Mouse (Mus musculus) spleen, postnatal 4 days (tissue): ENCODE data around the gene Gnaq.
A peak's percentile ranks its signal among the peaks of the same experiment; 100 is the strongest.
"Not testable (repeated sequence)": the region's sequence is repeated elsewhere in the genome, so short reads cannot be mapped to it uniquely, and the experiment has no call there.

Experiments used
- DNase-seq, 2 experiments: peaks; one replicate each; pipeline ENCODE4 v3.0.0; 2022; ENCODE audit warnings: low spot score in 2 of 2

Gene Gnaq

GRCm38 (mm10) chr19:16259786-16260434 lies 127.3 kb downstream of the Gnaq start:
- DNase-seq, result no peak

- no peak for DNase-seq
These were observed 127.8 kb downstream of the Gnaq start for GRCm38 (mm10) chr19:16260435-16260832.

GRCm38 (mm10) chr19:16260973-16261372 lies 128.3 kb downstream of the Gnaq start:
- no peak for DNase-seq

GRCm38 (mm10) chr19:16261631-16262030 lies 129.0 kb downstream of the Gnaq start:
- DNase-seq, result no peak

- DNase-seq, result no peak
These were observed 129.7 kb downstream of the Gnaq start for GRCm38 (mm10) chr19:16262340-16262739.

- DNase-seq, result not testable (repeated sequence)
These were observed 134.7 kb downstream of the Gnaq start for GRCm38 (mm10) chr19:16267362-16267761.

GRCm38 (mm10) chr19:16270236-16270635 lies 137.6 kb downstream of the Gnaq start:
- DNase-seq, result no peak

GRCm38 (mm10) chr19:16271002-16271401 lies 138.4 kb downstream of the Gnaq start:
- no peak for DNase-seq

GRCm38 (mm10) chr19:16273021-16273420 lies 140.4 kb downstream of the Gnaq start:
- DNase-seq, result no peak

GRCm38 (mm10) chr19:16280231-16280630 lies 147.6 kb downstream of the Gnaq start:
- DNase-seq, result no peak

- no peak for DNase-seq
These were observed 152.7 kb downstream of the Gnaq start for GRCm38 (mm10) chr19:16285051-16286028.

GRCm38 (mm10) chr19:16286451-16287175 lies 154.0 kb downstream of the Gnaq start:
- DNase-seq, result no peak

- peak in 1 of 2 experiments; percentile 41 for DNase-seq
These were observed 154.7 kb downstream of the Gnaq start for GRCm38 (mm10) chr19:16287307-16287706.

- DNase-seq, result no peak
These were observed 155.3 kb downstream of the Gnaq start for GRCm38 (mm10) chr19:16287971-16288370.

GRCm38 (mm10) chr19:16291088-16291487 lies 158.5 kb downstream of the Gnaq start:
- peak in 1 of 2 experiments; percentile 37 for DNase-seq

- no peak for DNase-seq
These were observed 159.5 kb downstream of the Gnaq start for GRCm38 (mm10) chr19:16292056-16292608.

- no peak for DNase-seq
These were observed 160.3 kb downstream of the Gnaq start for GRCm38 (mm10) chr19:16292978-16293377.

GRCm38 (mm10) chr19:16300413-16300812 lies 167.8 kb downstream of the Gnaq start:
- DNase-seq, result no peak

- DNase-seq, result no peak
These were observed 168.7 kb downstream of the Gnaq start for GRCm38 (mm10) chr19:16301336-16301735.

- DNase-seq, result no peak
These were observed 176.4 kb downstream of the Gnaq start for GRCm38 (mm10) chr19:16309031-16309430.

GRCm38 (mm10) chr19:16314295-16314821 lies 181.7 kb downstream of the Gnaq start:
- DNase-seq, result no peak

GRCm38 (mm10) chr19:16315525-16315924 lies 182.9 kb downstream of the Gnaq start:
- DNase-seq, result no peak
